Mouse (Mus musculus): Measurements from ENCODE around the gene Stk32c. TPM values are rescaled to one million over a fixed set of nuclear protein-coding genes. Genes with fewer than 3 reads are reported as not detected.
A peak's percentile ranks its signal among the peaks of the same experiment; 100 is the strongest.

Stk32c gene
- polyA plus RNA-seq, 1 experiment from 2014 or later, result 0.65 TPM

DNA sequence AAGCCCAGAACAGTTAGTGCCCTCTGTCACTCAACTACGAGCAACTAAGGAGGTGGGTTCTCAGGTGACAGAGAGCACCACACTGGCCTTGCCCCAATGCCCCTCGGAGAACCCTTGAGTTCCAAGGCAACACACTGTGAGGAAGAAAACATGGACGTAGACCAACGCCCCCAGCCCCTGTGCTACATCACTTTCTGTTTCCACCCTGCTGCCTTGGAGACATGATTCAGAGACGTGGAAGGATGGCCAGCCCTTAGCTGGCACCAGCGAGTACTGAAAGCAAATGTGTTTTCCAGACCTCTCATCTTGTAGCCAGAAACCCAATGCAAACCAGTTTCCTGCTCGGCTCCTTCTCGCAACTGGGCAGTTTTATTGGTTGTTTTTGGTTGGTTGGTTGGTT, 26.7 kb downstream of the Stk32c start:
- Histone ChIP-seq H3K4me2 (replicated peaks) (no peak overlapping the region), H3K9ac (no peak overlapping the region), H3K9me3 (replicated peaks) (no peaks in the 10 kb centered on the region), H3K4me1 (peaks cover 11% of the 10 kb centered on the region), H3K4me3 (no peak overlapping the region), H3K36me3 (no peaks in the 10 kb centered on the region), H3K27ac (no peak overlapping the region), H3K27me3 (peaks cover 42% of the 10 kb centered on the region)
- no peak for ATAC-seq (ENCODE audit: low FRiP score)
- WGBS, result 68% methylated on average over 8 of the region's 8 CpGs

DNA sequence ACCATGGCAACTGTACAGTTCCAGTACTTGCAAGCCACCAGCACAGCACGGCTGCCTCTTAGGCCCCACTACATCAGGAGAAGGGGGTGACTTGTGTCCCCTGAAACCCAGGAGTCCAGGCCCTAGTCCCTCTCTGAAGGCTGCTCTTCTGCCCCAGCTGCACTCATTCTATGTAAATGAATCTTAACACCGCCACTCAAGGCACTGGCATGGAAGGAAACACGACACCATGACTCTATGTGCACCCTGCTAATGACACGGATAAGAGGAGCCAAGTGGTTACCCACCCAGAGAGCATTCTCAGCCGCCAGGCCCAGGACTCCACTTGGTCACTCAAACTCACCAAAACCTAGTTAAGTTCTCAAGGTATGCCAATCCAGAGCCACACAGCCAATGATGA, 27.1 kb downstream of the Stk32c start:
- 54% methylated on average over 5 of the region's 5 CpGs for WGBS
- H3K27me3 ChIP-seq, result peaks cover 40% of the 10 kb centered on the region

DNA sequence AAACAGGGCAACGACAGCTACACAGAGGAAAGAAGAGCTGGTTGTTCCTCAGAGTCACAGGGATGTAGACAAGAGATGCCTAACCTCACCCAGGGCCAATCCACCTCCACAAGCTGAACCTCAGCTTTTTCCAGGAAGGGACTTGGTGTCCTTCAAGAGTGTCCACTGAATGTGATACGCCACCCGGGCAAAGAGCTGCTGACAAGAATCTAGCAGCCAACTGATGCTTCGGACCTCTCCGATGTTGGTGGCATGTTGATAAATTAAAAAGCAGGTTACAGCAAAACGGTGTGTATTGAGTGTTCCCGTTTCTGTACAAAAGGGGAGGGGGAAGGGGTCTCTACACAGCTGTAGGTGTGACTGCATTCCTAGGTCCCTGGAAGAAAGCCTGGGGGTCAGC, 28.3 kb downstream of the Stk32c start:
- H3K4me2 ChIP-seq (replicated peaks), result no peak overlapping the region
- H3K27me3 ChIP-seq, result peaks cover 40% of the 10 kb centered on the region
- peaks cover 11% of the 10 kb centered on the region for H3K4me1 ChIP-seq
- no peak overlapping the region for H3K9ac ChIP-seq
- no peaks in the 10 kb centered on the region for H3K36me3 ChIP-seq
- H3K4me3 ChIP-seq, result no peak overlapping the region
- no peaks in the 10 kb centered on the region for H3K9me3 ChIP-seq (replicated peaks)
- 84% methylated on average over 7 of the region's 7 CpGs for WGBS
- no peak overlapping the region for H3K27ac ChIP-seq
- ATAC-seq (ENCODE audit: low FRiP score), result no peak

More for the DNA sequence above, 27.1 kb downstream of the Stk32c start:
- H3K27ac ChIP-seq, result no peak overlapping the region
- H3K4me3 ChIP-seq, result no peak overlapping the region
- H3K9ac ChIP-seq, result no peak overlapping the region
- no peak for ATAC-seq (ENCODE audit: low FRiP score)
- peaks cover 11% of the 10 kb centered on the region for H3K4me1 ChIP-seq
- no peaks in the 10 kb centered on the region for H3K9me3 ChIP-seq (replicated peaks)
- no peak overlapping the region for H3K4me2 ChIP-seq (replicated peaks)
- H3K36me3 ChIP-seq, result no peaks in the 10 kb centered on the region

DNA sequence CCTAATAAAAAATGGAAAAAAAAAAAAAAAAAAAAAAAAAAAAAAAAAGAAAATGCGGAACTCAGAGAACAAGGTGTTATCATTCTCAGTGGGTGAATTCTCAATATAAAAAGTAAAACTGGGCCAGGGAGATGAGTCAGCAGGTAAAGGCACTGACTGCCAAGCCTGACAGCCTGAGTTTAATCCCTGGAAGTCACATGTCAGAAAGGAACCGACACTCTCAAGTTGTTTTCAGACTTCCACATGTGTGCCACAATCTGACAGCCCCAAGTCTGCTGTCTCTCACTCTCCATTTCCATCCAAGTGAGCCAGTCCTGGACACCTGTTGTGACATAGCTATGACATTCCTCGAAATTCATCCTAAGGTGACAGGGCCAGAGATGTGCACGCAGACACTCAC, 28.7 kb downstream of the Stk32c start:
- 76% methylated on average over 4 of the region's 4 CpGs for WGBS
- H3K4me3 ChIP-seq, result no peak overlapping the region
- H3K4me1 ChIP-seq, result peaks cover 11% of the 10 kb centered on the region

DNA sequence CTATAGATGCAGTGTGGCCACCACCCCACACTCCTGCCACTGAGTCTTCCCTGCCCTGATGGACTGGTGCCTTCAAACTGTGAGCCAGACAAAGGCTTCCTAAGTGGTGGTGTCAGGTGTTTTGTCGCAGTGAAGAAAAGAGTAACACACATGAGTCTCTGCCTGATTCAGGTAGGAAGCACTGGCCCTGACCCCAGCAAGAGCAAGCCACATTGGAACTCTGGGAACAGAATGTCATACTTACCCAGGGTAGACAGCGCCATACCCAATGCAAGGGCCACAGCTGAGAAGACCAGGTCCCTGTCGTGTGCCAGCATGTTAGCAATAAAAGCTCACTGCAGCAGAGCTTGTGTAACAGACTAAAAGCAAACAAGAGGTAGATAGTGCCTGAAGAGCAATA, 33.0 kb downstream of the Stk32c start:
- H3K4me2 ChIP-seq (replicated peaks), result no peak overlapping the region
- H3K4me1 ChIP-seq, result no peaks in the 10 kb centered on the region
- H3K9ac ChIP-seq, result no peak overlapping the region
- no peaks in the 10 kb centered on the region for H3K36me3 ChIP-seq
- no peak overlapping the region for H3K27ac ChIP-seq
- 87% methylated on average over 3 of the region's 3 CpGs for WGBS
- H3K27me3 ChIP-seq, result peaks cover 5% of the 10 kb centered on the region; the same call in 1 of the 2 replicates
- no peak for ATAC-seq (ENCODE audit: low FRiP score)
- H3K9me3 ChIP-seq (replicated peaks), result no peaks in the 10 kb centered on the region
- no peak overlapping the region for H3K4me3 ChIP-seq

More for the DNA sequence above, 28.7 kb downstream of the Stk32c start:
- Histone ChIP-seq H3K9ac (no peak overlapping the region), H3K36me3 (no peaks in the 10 kb centered on the region), H3K27ac (no peak overlapping the region), H3K9me3 (replicated peaks) (no peaks in the 10 kb centered on the region), H3K27me3 (peaks cover 40% of the 10 kb centered on the region), H3K4me2 (replicated peaks) (no peak overlapping the region)
- no peak for ATAC-seq (ENCODE audit: low FRiP score)

DNA sequence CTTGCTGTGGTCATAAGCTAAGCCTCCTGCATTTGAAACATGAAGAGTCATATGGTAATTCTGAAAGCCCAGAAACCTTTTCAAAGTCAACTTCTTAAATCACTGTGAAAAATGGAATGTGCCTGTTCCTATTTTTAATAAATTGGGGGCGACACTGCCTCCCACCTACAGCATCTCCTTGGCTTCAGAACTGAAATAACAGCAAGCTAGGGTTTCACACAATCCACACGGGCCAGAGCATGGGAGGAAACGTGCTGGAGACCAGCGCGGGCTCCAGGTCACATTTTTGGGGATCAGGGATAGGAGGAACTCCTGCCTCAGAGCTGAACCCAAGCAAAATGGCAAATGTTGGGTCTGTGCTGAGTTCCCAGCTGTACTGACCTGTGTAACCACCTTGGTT, 33.8 kb downstream of the Stk32c start:
- H3K9ac ChIP-seq, result no peak overlapping the region
- no peak overlapping the region for H3K4me2 ChIP-seq (replicated peaks)
- 79% methylated on average over 5 of the region's 5 CpGs for WGBS
- H3K27ac ChIP-seq, result no peak overlapping the region
- H3K9me3 ChIP-seq (replicated peaks), result no peaks in the 10 kb centered on the region
- no peaks in the 10 kb centered on the region for H3K36me3 ChIP-seq
- no peaks in the 10 kb centered on the region for H3K27me3 ChIP-seq
- no peaks in the 10 kb centered on the region for H3K4me1 ChIP-seq
- ATAC-seq (ENCODE audit: low FRiP score), result no peak
- no peak overlapping the region for H3K4me3 ChIP-seq

DNA sequence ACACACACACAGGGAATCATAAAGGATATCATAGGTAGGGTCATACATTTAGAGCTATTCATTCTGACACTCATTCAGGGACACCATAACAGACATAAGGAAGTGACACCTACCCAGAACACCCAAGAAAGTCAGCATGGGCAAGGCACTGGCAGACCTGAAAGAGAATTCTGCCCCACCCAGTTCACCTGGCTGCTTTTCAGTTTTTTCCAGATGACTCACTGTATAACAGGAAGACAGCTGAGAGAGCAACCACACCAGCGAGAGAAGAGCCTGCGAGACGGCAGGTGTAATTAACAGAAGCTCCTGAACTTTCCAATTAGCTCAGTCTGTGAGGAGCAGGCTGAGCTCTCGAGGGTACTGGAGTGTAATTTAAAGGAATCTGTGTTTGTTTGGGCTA, 44.0 kb downstream of the Stk32c start:
- no peak for ATAC-seq (ENCODE audit: low FRiP score)
- peaks cover 14% of the 10 kb centered on the region for H3K9me3 ChIP-seq (replicated peaks)
- no peaks in the 10 kb centered on the region for H3K4me1 ChIP-seq
- H3K36me3 ChIP-seq, result no peaks in the 10 kb centered on the region
- no peak overlapping the region for H3K4me2 ChIP-seq (replicated peaks)
- WGBS, result 81% methylated on average over 4 of the region's 4 CpGs
- H3K9ac ChIP-seq, result no peak overlapping the region
- no peak overlapping the region for H3K4me3 ChIP-seq
- H3K27me3 ChIP-seq, result no peaks in the 10 kb centered on the region
- no peak overlapping the region for H3K27ac ChIP-seq

DNA sequence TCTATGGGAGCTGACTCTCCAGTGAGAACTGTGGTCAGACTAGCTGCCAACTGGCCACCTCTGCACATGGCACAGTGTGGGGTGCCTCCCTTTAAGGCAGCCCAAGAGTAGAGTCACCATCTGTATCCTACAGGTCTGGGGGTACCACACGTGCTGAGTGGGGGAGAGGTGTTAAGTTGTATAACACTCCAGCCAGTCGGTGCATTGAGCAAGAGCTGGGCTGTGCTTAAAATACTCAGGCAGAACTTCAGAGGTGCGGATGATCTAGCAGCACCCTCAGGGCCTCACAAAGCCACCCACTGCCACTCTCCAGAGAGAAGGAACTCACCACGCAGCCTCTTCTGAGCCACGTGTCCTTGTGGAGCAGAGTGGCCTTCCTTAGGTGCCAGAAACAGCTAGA, 48.7 kb downstream of the Stk32c start:
- Histone ChIP-seq H3K4me1 (peaks cover 1% of the 10 kb centered on the region), H3K9me3 (replicated peaks) (peaks cover 14% of the 10 kb centered on the region), H3K4me3 (no peak overlapping the region), H3K36me3 (no peaks in the 10 kb centered on the region), H3K27ac (no peak overlapping the region), H3K4me2 (replicated peaks) (no peak overlapping the region), H3K27me3 (no peaks in the 10 kb centered on the region), H3K9ac (no peak overlapping the region)
- WGBS, result 84% methylated on average over 5 of the region's 5 CpGs
- ATAC-seq (ENCODE audit: low FRiP score), result no peak

DNA sequence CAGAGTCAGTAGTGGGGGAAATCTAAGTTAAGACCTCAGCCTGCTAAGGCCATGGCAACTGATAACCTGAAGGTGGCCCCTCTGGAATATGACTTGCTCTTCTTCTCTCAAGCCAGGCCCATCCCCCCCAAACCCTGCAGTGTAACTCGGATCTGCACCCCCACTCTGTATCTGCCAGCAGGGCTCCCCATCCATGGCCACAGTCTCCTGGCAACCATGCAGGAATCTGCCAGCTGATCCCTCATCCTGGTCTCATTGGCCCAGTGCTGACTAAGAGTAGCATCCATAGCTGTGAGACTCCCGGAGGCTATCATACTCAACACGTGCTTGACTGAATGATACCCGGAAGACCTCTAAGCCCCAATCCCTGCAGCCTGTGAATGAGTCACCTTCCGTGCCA, 54.2 kb downstream of the Stk32c start:
- Histone ChIP-seq H3K4me1 (peaks cover 23% of the 10 kb centered on the region), H3K27ac (no peak overlapping the region), H3K4me2 (replicated peaks) (peak overlapping the region; percentile 3; the same call in 1 of the 2 replicates), H3K27me3 (peaks cover 7% of the 10 kb centered on the region; the same call in 1 of the 2 replicates), H3K9ac (no peak overlapping the region), H3K4me3 (no peak overlapping the region), H3K36me3 (no peaks in the 10 kb centered on the region), H3K9me3 (replicated peaks) (no peaks in the 10 kb centered on the region)
- WGBS, result 45% methylated on average over 5 of the region's 5 CpGs
- peak; percentile 73 for ATAC-seq (ENCODE audit: low FRiP score)

DNA sequence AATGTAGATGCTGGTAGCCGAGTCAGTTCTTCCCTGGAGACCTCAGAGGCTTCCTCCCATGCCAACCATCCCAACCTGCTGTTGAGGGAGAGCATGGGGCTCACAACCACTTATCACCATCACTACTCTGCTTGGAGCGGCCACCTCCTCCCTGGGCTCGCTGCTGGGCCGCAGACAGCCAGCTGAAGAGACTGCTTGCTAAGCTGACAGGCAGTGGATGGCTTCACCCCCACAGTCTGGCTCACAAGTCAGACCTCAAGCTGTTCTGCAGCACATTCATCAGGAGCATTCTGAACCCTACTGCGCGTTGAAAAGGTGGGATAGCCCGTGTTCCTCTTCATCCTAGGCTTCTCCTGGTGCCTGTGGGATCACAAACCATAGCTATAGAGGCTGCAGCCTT, 54.6 kb downstream of the Stk32c start:
- Histone ChIP-seq H3K4me1 (peaks cover 23% of the 10 kb centered on the region), H3K4me3 (no peak overlapping the region), H3K4me2 (replicated peaks) (no peak overlapping the region), H3K27me3 (peaks cover 7% of the 10 kb centered on the region; the same call in 1 of the 2 replicates), H3K36me3 (no peaks in the 10 kb centered on the region), H3K9me3 (replicated peaks) (no peaks in the 10 kb centered on the region), H3K9ac (no peak overlapping the region), H3K27ac (no peak overlapping the region)
- WGBS, result 63% methylated on average over 7 of the region's 7 CpGs
- ATAC-seq (ENCODE audit: low FRiP score), result no peak

DNA sequence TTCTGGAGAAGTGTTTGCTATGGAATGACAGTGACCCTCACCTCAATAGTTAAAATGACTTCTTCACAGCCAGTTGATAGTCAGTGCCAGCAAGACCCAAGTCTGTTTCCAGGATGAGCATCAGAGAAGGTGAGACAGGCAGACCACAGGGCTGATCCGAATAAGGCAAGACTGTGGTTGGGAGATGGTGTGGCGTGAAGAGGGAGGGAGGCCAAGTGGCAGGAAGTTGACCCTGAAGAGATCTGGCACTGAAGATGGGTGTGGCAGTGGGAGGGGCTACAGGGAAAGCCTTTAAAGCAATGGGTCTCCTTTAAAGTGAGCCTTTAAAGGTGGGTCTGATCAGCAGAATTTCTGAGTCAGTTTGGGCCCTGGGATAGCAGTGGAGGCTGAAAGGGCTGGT, 55.6 kb downstream of the Stk32c start:
- no peaks in the 10 kb centered on the region for H3K9me3 ChIP-seq (replicated peaks)
- no peak overlapping the region for H3K4me3 ChIP-seq
- H3K4me2 ChIP-seq (replicated peaks), result no peak overlapping the region
- ATAC-seq (ENCODE audit: low FRiP score), result no peak
- H3K27me3 ChIP-seq, result peaks cover 7% of the 10 kb centered on the region; the same call in 1 of the 2 replicates
- no peaks in the 10 kb centered on the region for H3K36me3 ChIP-seq
- peaks cover 23% of the 10 kb centered on the region for H3K4me1 ChIP-seq
- H3K27ac ChIP-seq, result no peak overlapping the region
- 65% methylated on average over 2 of the region's 2 CpGs for WGBS
- H3K9ac ChIP-seq, result no peak overlapping the region

DNA sequence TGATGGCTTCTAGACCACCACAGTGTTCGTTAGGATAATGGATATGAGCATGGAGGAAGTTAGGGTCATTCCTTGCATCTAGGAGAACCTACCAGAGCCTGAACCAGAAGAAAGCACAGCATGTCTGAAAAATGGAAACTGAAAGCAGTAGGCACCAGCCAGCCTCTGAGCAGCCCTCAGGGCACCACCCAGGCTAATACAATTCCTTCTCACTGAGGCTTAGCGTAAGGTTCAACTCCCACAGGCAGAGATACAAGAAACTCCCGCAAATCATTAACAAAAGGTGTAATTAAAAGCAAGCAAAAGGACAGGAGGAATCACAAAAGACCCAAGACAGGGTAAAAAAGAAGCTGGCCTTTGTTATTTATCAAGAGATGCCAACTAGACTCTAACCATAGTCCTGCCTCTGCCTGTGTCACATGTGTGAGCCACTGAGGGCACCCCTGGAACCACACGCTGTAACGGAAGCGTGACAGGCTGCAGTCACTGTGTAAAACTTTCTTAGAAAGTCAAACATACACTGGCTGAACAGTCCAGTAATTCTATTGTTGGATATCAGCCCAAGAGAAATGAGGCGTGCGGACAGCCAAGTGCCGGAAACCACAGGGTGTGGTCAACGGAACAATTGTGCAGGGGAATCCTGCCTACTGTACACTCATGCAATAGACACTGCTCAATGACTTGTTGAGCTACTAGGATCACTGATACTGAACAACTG, 56.6 kb downstream of the Stk32c start:
- 56% methylated on average over 10 of the region's 10 CpGs for WGBS

DNA sequence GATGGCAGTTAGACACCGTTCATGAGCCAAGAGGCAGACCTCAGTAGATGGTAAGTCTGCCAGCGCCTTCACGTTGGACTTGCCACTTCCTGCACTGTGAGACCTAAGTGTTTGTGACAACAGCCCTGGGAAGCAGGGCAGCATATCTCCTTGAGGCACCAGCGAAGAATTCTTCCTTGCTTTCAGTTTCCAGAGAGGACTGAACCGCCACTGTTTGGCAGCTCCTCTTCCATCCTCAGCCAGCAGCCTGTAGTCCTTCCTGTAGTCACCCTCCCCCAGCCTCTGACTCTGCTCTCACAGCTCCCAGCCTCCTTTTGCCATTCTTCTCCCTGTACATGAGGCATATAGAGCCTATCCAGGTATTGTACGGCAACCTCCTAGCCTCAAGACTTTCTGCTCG, 60.2 kb downstream of the Stk32c start:
- peaks cover 25% of the 10 kb centered on the region for H3K4me1 ChIP-seq
- no peaks in the 10 kb centered on the region for H3K9me3 ChIP-seq (replicated peaks)
- H3K4me2 ChIP-seq (replicated peaks), result no peak overlapping the region
- H3K27me3 ChIP-seq, result peaks cover 11% of the 10 kb centered on the region; the same call in 1 of the 2 replicates
- no peak overlapping the region for H3K27ac ChIP-seq
- WGBS, result 82% methylated on average over 7 of the region's 7 CpGs
- no peak overlapping the region for H3K9ac ChIP-seq
- H3K4me3 ChIP-seq, result no peak overlapping the region
- H3K36me3 ChIP-seq, result no peaks in the 10 kb centered on the region
- ATAC-seq (ENCODE audit: low FRiP score), result no peak

More for the DNA sequence above, 56.6 kb downstream of the Stk32c start:
- H3K27me3 ChIP-seq, result peaks cover 7% of the 10 kb centered on the region; the same call in 1 of the 2 replicates
- peaks cover 23% of the 10 kb centered on the region for H3K4me1 ChIP-seq
- no peaks in the 10 kb centered on the region for H3K36me3 ChIP-seq
- no peak overlapping the region for H3K9ac ChIP-seq
- H3K9me3 ChIP-seq (replicated peaks), result no peaks in the 10 kb centered on the region
- no peak overlapping the region for H3K4me2 ChIP-seq (replicated peaks)
- no peak overlapping the region for H3K4me3 ChIP-seq
- no peak overlapping the region for H3K27ac ChIP-seq
- ATAC-seq (ENCODE audit: low FRiP score), result no peak
